Mouse (Mus musculus) myocyte (in vitro differentiated cells): Measurements from ENCODE around the gene Dock6.

ENCODE experiments used
- CEBPB ChIP-seq: IDR thresholded peaks from 2 replicates; pipeline ENCODE4 v1.6.1; 2011; ENCODE audit warnings: mild to moderate bottlenecking, moderate library complexity; ENCODE audit not compliant: poor library complexity, insufficient read depth, severe bottlenecking
- E2F4 ChIP-seq: IDR thresholded peaks from one replicate; pipeline ENCODE4 v1.6.1; 2011; ENCODE audit warnings: mild to moderate bottlenecking, control low read depth, moderate library complexity; ENCODE audit not compliant: insufficient read depth
- MAX ChIP-seq: IDR thresholded peaks from one replicate; pipeline ENCODE4 v1.6.1; 2011; ENCODE audit warnings: low read depth, mild to moderate bottlenecking, control low read depth
- MYOD1 ChIP-seq, 3 experiments: IDR thresholded peaks; one replicate each; pipeline ENCODE4 v1.6.1; 2011; ENCODE audit warnings: control low read depth in 2 of 3, low read depth in 2 of 3, mild to moderate bottlenecking in 2 of 3, moderate library complexity in 1 of 3; ENCODE audit not compliant: insufficient read length in 2 of 3, control insufficient read depth in 1 of 3
- MYOG ChIP-seq, 3 experiments: IDR thresholded peaks; one replicate each; pipeline ENCODE4 v1.6.1; 2011; ENCODE audit warnings: control low read depth in 2 of 3, low read depth in 2 of 3, mild to moderate bottlenecking in 2 of 3; ENCODE audit not compliant: insufficient read length in 2 of 3, control insufficient read depth in 1 of 3, insufficient read depth in 1 of 3
- POLR2A ChIP-seq: IDR thresholded peaks from one replicate; pipeline ENCODE4 v1.6.1; 2011; ENCODE audit warnings: low read depth, mild to moderate bottlenecking, control low read depth, moderate library complexity; ENCODE audit not compliant: insufficient read length
- POLR2AphosphoS2 ChIP-seq: IDR thresholded peaks from one replicate; pipeline ENCODE4 v1.6.1; 2011; ENCODE audit warnings: low read depth, control low read depth; ENCODE audit not compliant: insufficient read length
- SRF ChIP-seq: IDR thresholded peaks from one replicate; pipeline ENCODE4 v1.6.1; 2011; ENCODE audit warnings: low read depth; ENCODE audit not compliant: control insufficient read depth, insufficient read length
- TCF12 ChIP-seq: IDR thresholded peaks from one replicate; pipeline ENCODE4 v1.6.1; 2011; ENCODE audit warnings: mild to moderate bottlenecking, control low read depth; ENCODE audit not compliant: poor library complexity, insufficient read depth, severe bottlenecking
- USF1 ChIP-seq: IDR thresholded peaks from one replicate; pipeline ENCODE4 v1.6.1; 2011; ENCODE audit warnings: low read depth, mild to moderate bottlenecking, control low read depth, moderate library complexity

DNA sequence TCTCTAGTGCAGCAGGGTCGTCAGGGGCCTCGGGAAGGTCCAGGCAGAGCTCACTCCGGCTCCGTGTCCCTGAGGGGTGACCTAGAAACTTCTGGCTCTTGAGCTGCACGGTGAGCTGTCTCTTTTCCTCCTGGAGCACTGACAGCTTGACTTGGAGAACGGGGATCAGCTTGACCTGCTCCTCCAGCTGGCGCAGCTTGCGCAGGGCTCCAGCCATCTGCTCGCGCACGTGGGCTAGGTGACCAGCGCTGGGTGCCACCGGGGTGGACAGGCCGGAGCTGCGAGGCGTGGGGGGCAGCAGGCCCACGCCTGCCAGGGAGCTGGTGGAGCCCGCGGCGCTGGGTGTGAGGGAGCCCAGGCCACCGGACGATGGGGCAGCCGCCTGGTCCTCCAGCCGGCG is 57.5 kb downstream of the Dock6 start:
- no peak for TF ChIP-seq MAX
- TF ChIP-seq POLR2A: no peak
- no peak for TF ChIP-seq MYOG (IDR thresholded peaks at IDR 0.05; ENCODE audit: control insufficient read depth in 1 of 3, insufficient read depth in 1 of 3, insufficient read length in 2 of 3, low read depth in 2 of 3)
- no peak for TF ChIP-seq TCF12
- TF ChIP-seq SRF: no peak
- TF ChIP-seq USF1: no peak
- no peak for TF ChIP-seq MYOD1 (IDR thresholded peaks at IDR 0.05; ENCODE audit: control insufficient read depth in 1 of 3, insufficient read length in 2 of 3, low read depth in 2 of 3)
- no peak for TF ChIP-seq POLR2AphosphoS2
- no peak for TF ChIP-seq E2F4
- no peak for TF ChIP-seq CEBPB
